Mouse (Mus musculus) lung, postnatal 0 days (tissue): Measurements from ENCODE around the gene Adra1d. TPM values are rescaled to one million over a fixed set of nuclear protein-coding genes. Genes with fewer than 3 reads are reported as not detected.
A peak's percentile ranks its signal among the peaks of the same experiment; 100 is the strongest.

Source experiments
- ATAC-seq: fragments of 200-750 bp; cut with Nextera tagmentation; 2 replicates; pipeline ENCODE4 v1.8.0; 2017; ENCODE audit warnings: moderate library complexity
- DNase-seq: peaks from one replicate; pipeline ENCODE4 v3.0.0-alpha.2; 2016; ENCODE audit warnings: low spot score
- H3K27ac ChIP-seq: fragments of 300-500 bp; sonication (generic); 2 replicates; pipeline ENCODE4 v1.5.1; 2014; ENCODE audit warnings: antibody characterized with exemption, mild to moderate bottlenecking, low read length, mixed read lengths
- H3K27me3 ChIP-seq: fragments of 300-500 bp; sonication (generic); replicated peaks from 2 replicates; pipeline ENCODE4 v1.6.1; 2014; ENCODE audit warnings: low read length, mixed read lengths; ENCODE audit not compliant: insufficient read depth
- H3K36me3 ChIP-seq: fragments of 300-500 bp; sonication (generic); 2 replicates; pipeline ENCODE4 v1.6.1; 2014; ENCODE audit warnings: low read length, mixed read lengths; ENCODE audit not compliant: insufficient read depth
- H3K4me1 ChIP-seq: fragments of 300-500 bp; sonication (generic); 2 replicates; pipeline ENCODE4 v1.6.1; 2014; ENCODE audit warnings: antibody characterized with exemption, low read depth, low read length, mixed read lengths; ENCODE audit not compliant: insufficient read depth
- H3K4me2 ChIP-seq: fragments of 300-500 bp; sonication (generic); replicated peaks from 2 replicates; pipeline ENCODE4 v1.6.1; 2014; ENCODE audit warnings: low read depth, mild to moderate bottlenecking, low read length, moderate library complexity, mixed read lengths
- H3K4me3 ChIP-seq: fragments of 300-500 bp; sonication (generic); 2 replicates; pipeline ENCODE4 v1.5.1; 2014; ENCODE audit warnings: low read depth, low read length
- H3K9ac ChIP-seq: fragments of 300-500 bp; sonication (generic); replicated peaks from 2 replicates; pipeline ENCODE4 v1.6.1; 2014; ENCODE audit warnings: low read depth, mild to moderate bottlenecking
- H3K9me3 ChIP-seq: fragments of 300-500 bp; sonication (generic); 2 replicates; pipeline ENCODE4 v1.6.1; 2016; ENCODE audit warnings: low read length, mixed read lengths
- CTCF ChIP-seq: IDR thresholded peaks from 2 replicates; pipeline ENCODE4 v1.5.1; 2016; ENCODE audit warnings: antibody characterized with exemption, mild to moderate bottlenecking
- EP300 ChIP-seq: IDR thresholded peaks from 2 replicates; pipeline ENCODE4 v1.6.1; 2016; ENCODE audit warnings: antibody characterized with exemption, mild to moderate bottlenecking, control low read depth
- WGBS: fragments of 180-500 bp; shearing (Covaris S2); extraction: QIAGEN DNeasy Blood & Tissue Kit; methylation state at CpG from one replicate; pipeline ENCODE4 v1.1.7; 2014; 5-methylcytosine and 5-hydroxymethylcytosine counted together
- polyA plus RNA-seq: library from polyadenylated mRNA; unstranded; fragments of >200 nt; fragmentation: Nextera tagmentation; extraction: Ambion mirVana; gene quantifications from 2 replicates; pipeline ENCODE4 v1.2.1, GENCODE M21; 2015

Adra1d gene
- polyA plus RNA-seq, 1 experiment from 2014 or later = 2.4 TPM

DNA sequence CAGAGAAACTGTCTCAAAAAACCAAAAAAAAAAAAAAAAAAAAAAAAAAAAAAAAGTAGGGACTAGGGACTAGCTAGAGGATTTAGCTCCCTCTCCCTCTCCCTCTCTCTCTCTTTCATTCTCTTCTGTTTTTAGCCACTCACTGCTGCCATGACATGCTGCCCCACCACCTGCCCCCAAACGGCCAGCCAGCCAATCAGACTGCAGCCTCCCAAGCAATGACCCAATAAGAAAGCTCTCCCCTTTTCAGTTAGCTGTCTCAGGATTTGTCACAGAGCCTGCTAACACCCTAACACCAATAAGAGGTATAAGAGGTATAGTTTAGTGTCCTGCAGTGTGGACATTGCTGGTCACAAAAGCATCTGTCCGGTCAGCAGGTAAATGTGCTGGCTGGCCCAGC is 11.6 kb downstream of the Adra1d start:
- WGBS = 74% methylated on average over 2 of the region's 2 CpGs

DNA sequence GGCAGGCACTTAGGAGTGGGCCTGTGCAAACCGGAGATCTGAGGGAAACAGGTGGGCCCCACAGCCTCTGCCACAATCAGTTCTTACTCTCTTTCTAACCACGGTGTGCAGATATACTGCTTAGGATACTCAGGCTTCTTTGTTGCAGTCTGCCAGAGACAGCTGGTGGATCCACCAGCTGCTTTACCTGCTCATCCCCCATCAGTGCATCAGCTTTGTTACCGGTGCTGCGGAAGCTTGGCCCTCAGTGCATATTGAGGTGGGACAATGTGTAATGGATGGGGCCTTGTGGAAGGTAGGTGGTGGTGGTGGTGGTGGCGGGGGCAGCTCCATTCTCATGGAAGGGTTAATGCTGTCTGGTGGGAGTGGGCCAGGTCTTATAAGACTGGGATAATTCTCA is 13.0 kb downstream of the Adra1d start:
- WGBS = 76% methylated on average over 5 of the region's 5 CpGs
- H3K4me1 ChIP-seq = peaks cover 9% of the 10 kb centered on the region; the same call in 1 of the 2 replicates
- H3K9me3 ChIP-seq = no peaks in the 10 kb centered on the region
- no peak overlapping the region for H3K27ac ChIP-seq
- DNase-seq = no peak
- H3K4me2 ChIP-seq = no peak overlapping the region
- H3K9ac ChIP-seq = no peak overlapping the region
- ATAC-seq = no peak
- no peak overlapping the region for H3K4me3 ChIP-seq
- H3K27me3 ChIP-seq = 0 out of 2 replicates have a peak, but pooled peaks cover 7% of the 10 kb centered on the region
- TF ChIP-seq EP300 (no peak), CTCF (no peak)
- H3K36me3 ChIP-seq = no peaks in the 10 kb centered on the region

More for the DNA sequence above, 11.6 kb downstream of the Adra1d start:
- no peak overlapping the region for H3K9ac ChIP-seq
- no peaks in the 10 kb centered on the region for H3K36me3 ChIP-seq
- peaks cover 9% of the 10 kb centered on the region; the same call in 1 of the 2 replicates for H3K4me1 ChIP-seq
- H3K27ac ChIP-seq = no peak overlapping the region
- H3K4me3 ChIP-seq = no peak overlapping the region
- H3K9me3 ChIP-seq = no peaks in the 10 kb centered on the region
- DNase-seq (no peak), ATAC-seq (no peak)
- H3K27me3 ChIP-seq = 0 out of 2 replicates have a peak, but pooled peaks cover 7% of the 10 kb centered on the region
- H3K4me2 ChIP-seq = no peak overlapping the region
- TF ChIP-seq EP300 (no peak), CTCF (no peak)

DNA sequence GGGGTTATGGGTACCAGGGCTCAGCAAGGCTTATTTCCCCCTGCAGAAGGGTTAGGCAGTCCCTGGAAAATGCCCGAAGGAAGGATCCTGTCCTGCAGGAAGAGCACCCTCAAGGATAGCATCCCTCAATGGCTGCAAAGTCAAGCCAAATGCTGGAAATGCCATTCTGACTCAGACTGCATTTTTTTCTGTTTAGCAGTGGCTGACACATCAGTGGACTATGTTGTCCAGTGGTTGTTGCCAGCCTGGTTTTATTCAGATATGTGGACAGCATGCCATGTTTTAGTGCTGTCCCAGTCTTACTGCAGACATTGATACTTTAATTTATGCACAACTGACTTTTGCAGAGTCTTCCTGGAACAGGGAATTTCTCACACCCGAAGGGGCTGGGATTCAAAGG is 13.8 kb downstream of the Adra1d start:
- no peaks in the 10 kb centered on the region for H3K36me3 ChIP-seq
- H3K4me2 ChIP-seq = no peak overlapping the region
- no peak overlapping the region for H3K27ac ChIP-seq
- no peaks in the 10 kb centered on the region for H3K9me3 ChIP-seq
- ATAC-seq = no peak
- H3K4me3 ChIP-seq = no peak overlapping the region
- peaks cover 9% of the 10 kb centered on the region; the same call in 1 of the 2 replicates for H3K4me1 ChIP-seq
- no peak overlapping the region for H3K9ac ChIP-seq
- 0 out of 2 replicates have a peak, but pooled peaks cover 7% of the 10 kb centered on the region for H3K27me3 ChIP-seq
- WGBS = 72% methylated on average over 2 of the region's 2 CpGs
- TF ChIP-seq CTCF (no peak), EP300 (no peak)
- no peak for DNase-seq

DNA sequence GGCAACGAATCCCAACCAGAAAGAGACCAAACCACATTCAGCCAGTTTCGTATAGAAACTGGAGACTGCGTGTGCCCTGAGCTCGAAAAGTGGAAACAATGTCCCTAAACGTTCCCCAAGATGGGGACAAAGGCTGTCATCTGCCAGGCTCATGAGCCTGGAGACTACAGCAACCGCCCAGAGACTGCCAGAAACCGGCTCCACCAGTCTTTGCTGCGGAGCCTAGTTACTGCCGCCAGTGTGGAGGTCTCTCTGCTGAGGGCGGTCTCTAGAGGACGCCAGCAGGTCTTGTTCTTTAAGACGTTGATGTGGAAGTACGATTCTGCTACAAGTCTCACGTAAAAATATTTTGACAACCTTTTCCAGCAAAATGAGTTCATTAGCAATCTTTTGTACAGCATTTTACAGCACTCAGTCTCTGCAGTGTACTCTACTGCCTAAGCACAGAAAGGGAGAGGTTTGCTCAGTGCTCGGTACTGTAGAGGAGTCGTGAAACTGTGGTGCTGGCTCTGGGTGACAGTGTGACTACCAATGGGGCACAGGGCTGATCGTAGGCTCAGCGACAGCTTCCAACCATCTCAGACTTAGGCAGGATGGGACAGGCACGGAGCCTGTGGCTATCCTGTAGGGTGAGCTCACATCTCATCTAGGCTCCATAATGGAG is 15.2 kb downstream of the Adra1d start:
- Histone ChIP-seq H3K4me1 (peaks cover 9% of the 10 kb centered on the region; the same call in 1 of the 2 replicates), H3K36me3 (no peaks in the 10 kb centered on the region), H3K27me3 (0 out of 2 replicates have a peak, but pooled peaks cover 7% of the 10 kb centered on the region), H3K4me2 (peak overlapping the region; percentile 81; the same call in 1 of the 2 replicates), H3K9ac (no peak overlapping the region), H3K9me3 (no peaks in the 10 kb centered on the region), H3K4me3 (no peak overlapping the region), H3K27ac (no peak overlapping the region)
- no peak for TF ChIP-seq EP300
- TF ChIP-seq CTCF = no peak; the same call in 1 of the 2 replicates
- WGBS = 12% methylated on average over 19 of the region's 19 CpGs
- DNase-seq (peak; percentile 33), ATAC-seq (no peak)

DNA sequence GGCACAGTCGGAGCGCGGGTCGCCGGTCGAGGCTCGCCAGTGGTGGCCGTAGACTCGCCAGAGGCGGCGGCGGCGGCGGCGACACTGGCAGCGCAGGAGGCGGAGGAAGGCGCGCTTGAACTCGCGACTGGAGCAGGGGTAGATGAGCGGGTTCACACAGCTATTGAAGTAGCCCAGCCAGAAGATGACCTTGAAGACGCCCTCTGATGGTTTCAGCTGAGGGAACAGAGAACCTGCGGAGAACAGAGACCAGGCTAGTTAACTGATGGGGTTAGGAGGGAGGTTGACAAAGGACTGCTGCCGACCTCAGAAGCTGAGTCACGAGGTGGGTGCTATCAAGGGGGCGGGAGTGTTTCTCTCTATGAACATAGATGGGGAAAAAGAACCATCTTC is 15.8 kb downstream of the Adra1d start:
- H3K4me1 ChIP-seq = peaks cover 9% of the 10 kb centered on the region; the same call in 1 of the 2 replicates
- ATAC-seq = no peak
- 0 out of 2 replicates have a peak, but pooled peaks cover 7% of the 10 kb centered on the region for H3K27me3 ChIP-seq
- 5% methylated on average over 27 of the region's 27 CpGs for WGBS
- peak overlapping the region; percentile 39 for H3K4me3 ChIP-seq
- H3K9me3 ChIP-seq = no peaks in the 10 kb centered on the region
- TF ChIP-seq EP300 = no peak
- TF ChIP-seq CTCF = no peak
- H3K4me2 ChIP-seq = peak overlapping the region; percentile 81
- H3K27ac ChIP-seq = no peak overlapping the region
- no peak for DNase-seq
- no peaks in the 10 kb centered on the region for H3K36me3 ChIP-seq
- no peak overlapping the region; the same call in 1 of the 2 replicates for H3K9ac ChIP-seq

DNA sequence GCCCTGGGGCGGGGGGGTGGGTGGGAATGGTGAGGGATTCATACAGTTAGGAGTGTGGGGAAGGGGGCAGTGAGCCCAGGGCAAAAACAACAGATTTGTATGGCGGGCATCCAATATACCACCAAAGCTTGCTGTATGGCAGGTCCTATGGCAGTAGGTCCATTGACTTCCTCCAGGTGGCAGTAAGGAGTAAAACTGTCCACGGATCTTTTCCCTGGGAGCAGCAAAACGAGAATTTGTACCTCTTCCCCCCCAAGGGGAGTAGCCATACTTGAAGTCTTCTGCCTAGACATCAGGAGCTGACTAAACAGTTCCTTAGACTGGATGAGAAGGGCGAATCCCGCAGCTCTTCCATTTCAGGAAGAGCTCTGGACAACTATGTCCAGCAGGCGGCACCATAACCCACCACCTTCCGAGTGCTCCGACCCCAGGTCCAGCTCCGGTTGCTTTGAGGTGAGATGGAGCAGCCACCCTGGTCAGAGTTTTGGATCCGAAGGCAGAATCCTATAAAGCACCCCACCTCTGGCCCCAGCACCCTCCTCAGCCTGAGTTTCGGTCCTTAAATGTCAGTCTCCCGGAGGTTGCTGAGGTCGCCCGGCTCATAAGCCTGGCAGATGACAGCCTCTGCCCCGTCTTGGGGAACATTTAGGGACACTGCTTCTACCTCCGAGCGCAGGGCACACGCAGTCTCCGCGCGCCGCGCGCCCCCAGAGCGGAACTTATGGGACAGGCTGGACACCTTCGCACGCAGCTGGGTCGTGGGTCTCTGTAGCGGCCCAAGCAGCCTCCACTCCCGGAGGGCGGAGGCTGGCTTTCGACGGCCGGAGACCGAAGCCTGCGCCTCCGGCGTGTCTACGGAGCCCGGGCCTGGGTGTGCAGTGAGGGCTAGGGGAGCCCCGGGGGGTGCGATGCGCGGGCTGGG is 16.4 kb downstream of the Adra1d start:
- Histone ChIP-seq H3K4me3 (peak overlapping the region; percentile 39), H3K9ac (no peak overlapping the region; the same call in 1 of the 2 replicates), H3K4me1 (peaks cover 9% of the 10 kb centered on the region; the same call in 1 of the 2 replicates), H3K4me2 (peak overlapping the region; percentile 81), H3K27me3 (0 out of 2 replicates have a peak, but pooled peaks cover 7% of the 10 kb centered on the region), H3K27ac (no peak overlapping the region), H3K9me3 (no peaks in the 10 kb centered on the region), H3K36me3 (no peaks in the 10 kb centered on the region)
- TF ChIP-seq CTCF (peak; percentile 75), EP300 (no peak)
- ATAC-seq = peak; percentile 65
- 2% methylated on average over 45 of the region's 45 CpGs for WGBS
- DNase-seq = peak; percentile 72
